Comparison of ENCODE assay signal across 26 mouse cellular contexts in the genomic region with DNA sequence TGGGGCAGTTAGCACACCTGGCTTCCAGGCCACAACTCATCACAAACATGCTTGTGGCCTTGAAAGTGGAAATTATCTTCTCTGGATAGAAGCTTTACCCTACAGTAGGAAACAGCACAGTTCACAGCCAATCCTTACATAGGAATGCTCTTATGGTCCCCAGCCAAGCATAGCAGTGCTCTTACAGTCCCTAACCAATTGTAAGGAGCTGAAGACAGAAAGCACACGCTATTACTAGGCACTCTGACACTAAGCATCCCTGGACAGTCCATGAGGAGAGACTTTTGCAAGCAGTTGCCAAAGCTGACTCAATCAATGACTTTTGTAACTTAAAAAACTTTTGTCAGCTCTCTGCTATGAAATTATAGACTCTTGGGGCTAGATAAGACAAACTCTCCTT.
A peak's percentile ranks its signal among the peaks of the same experiment; 100 is the strongest.
DNase-seq lines count a peak whose midpoint lies in the region; ATAC-seq and TF ChIP-seq lines count a peak whose summit lies in the region.
"Had no signal": no experiment of that assay in that cellular context is flagged by ENCODE, and none has a peak within 500 bp of the region (broad histone marks: within the 10 kb centered on the region; RNA-seq: fewer than 3 reads in every experiment).

No protein-coding gene starts in this region.

- H3K27me3 ChIP-seq in lung, embryonic 14.5 days (ENCODE audit: insufficient read depth, low read length), result no peaks in the 10 kb centered on the region
- H3K27me3 ChIP-seq in lung, embryonic 16.5 days (ENCODE audit: control insufficient read depth, insufficient read depth, low read depth, low read length), result no peaks in the 10 kb centered on the region
- H3K27me3 ChIP-seq: embryonic facial prominence, embryonic 13.5 days; embryonic facial prominence, embryonic 15.5 days had no signal

- H3K9me3 ChIP-seq in lung, embryonic 14.5 days (ENCODE audit: low read depth, low read length), result no peaks in the 10 kb centered on the region
- no peaks in the 10 kb centered on the region for H3K9me3 ChIP-seq in lung, embryonic 16.5 days (ENCODE audit: control insufficient read depth, low read length)
- H3K9me3 ChIP-seq: embryonic facial prominence, embryonic 13.5 days; embryonic facial prominence, embryonic 15.5 days; forebrain, embryonic 10.5 days; forebrain, embryonic 12.5 days had no signal

- no peak overlapping the region for H3K27ac ChIP-seq in lung, embryonic 14.5 days (ENCODE audit: low read depth)
- H3K27ac ChIP-seq in lung, embryonic 16.5 days (ENCODE audit: low read length), result no peak overlapping the region
- H3K27ac ChIP-seq: embryonic facial prominence, embryonic 13.5 days; embryonic facial prominence, embryonic 15.5 days; forebrain, embryonic 10.5 days; forebrain, embryonic 12.5 days had no signal

- no peak overlapping the region for H3K4me3 ChIP-seq in lung, embryonic 14.5 days (ENCODE audit: low read depth, low read length)
- no peak overlapping the region for H3K4me3 ChIP-seq in lung, embryonic 16.5 days (ENCODE audit: low read length)
- H3K4me3 ChIP-seq: embryonic facial prominence, embryonic 13.5 days; embryonic facial prominence, embryonic 15.5 days; erythroblast, embryonic 14.5 days; forebrain, embryonic 10.5 days; forebrain, embryonic 12.5 days had no signal

- no peaks in the 10 kb centered on the region for H3K36me3 ChIP-seq in lung, embryonic 14.5 days (ENCODE audit: insufficient read depth)
- H3K36me3 ChIP-seq in lung, embryonic 16.5 days (ENCODE audit: control insufficient read depth, insufficient read depth, low read length), result no peaks in the 10 kb centered on the region
- H3K36me3 ChIP-seq: embryonic facial prominence, embryonic 13.5 days; embryonic facial prominence, embryonic 15.5 days; forebrain, embryonic 10.5 days; forebrain, embryonic 12.5 days; G1E had no signal

- no peak for TF ChIP-seq CTCF in lung, embryonic 14.5 days (IDR thresholded peaks at IDR 0.05; ENCODE audit: low read depth)

- ATAC-seq in lung, embryonic 14.5 days (ENCODE audit: insufficient read depth), result no peak; the same call in 1 of the 2 replicates
- peak; percentile 75 for ATAC-seq in lung, embryonic 16.5 days (ENCODE audit: low read depth)
- ATAC-seq: CD4-positive, CD25-positive, alpha-beta regulatory T cell, adult 4 months; forebrain, embryonic 14.5 days; forebrain, embryonic 16.5 days had no signal

- no peak overlapping the region for H3K9ac ChIP-seq in lung, embryonic 14.5 days
- H3K9ac ChIP-seq in lung, embryonic 16.5 days (ENCODE audit: low read length), result no peak overlapping the region
- H3K9ac ChIP-seq: embryonic facial prominence, embryonic 13.5 days; embryonic facial prominence, embryonic 15.5 days; forebrain, embryonic 12.5 days had no signal

- DNase-seq in lung, embryonic 14.5 days, result peak; percentile 61
- no peak for DNase-seq in lung, postnatal 36 days
- DNase-seq in lung, postnatal 4 days, result no peak
- DNase-seq in 3T3-L1 (ENCODE audit: low read depth, low spot score), result peak; percentile 4
- no peak for DNase-seq in Muller cell, postnatal 12 days (ENCODE audit: inconsistent ontology term)
- DNase-seq: adrenal gland, adult 2 months; adrenal gland, postnatal 10 days; adrenal gland, postnatal 25 days; B cell, adult 2 months; cerebellum, adult 11 months; cerebellum, adult 18-20 months; cerebellum, adult 8-10 months; cerebellum, adult 9-11 months; cerebellum, postnatal 14 days; cerebellum, postnatal 36 days; embryo, embryonic 11 days had no signal

- no peak overlapping the region for H3K4me2 ChIP-seq in lung, embryonic 14.5 days
- H3K4me2 ChIP-seq in lung, embryonic 16.5 days (ENCODE audit: low read depth, low read length), result no peak overlapping the region
- H3K4me2 ChIP-seq: embryonic facial prominence, embryonic 13.5 days; embryonic facial prominence, embryonic 15.5 days; forebrain, embryonic 12.5 days had no signal

- 0 out of 2 replicates have a peak, but pooled peaks cover 6% of the 10 kb centered on the region for H3K4me1 ChIP-seq in lung, embryonic 14.5 days (ENCODE audit: insufficient read depth)
- no peaks in the 10 kb centered on the region; the same call in 1 of the 2 replicates for H3K4me1 ChIP-seq in lung, embryonic 16.5 days (replicated peaks; ENCODE audit: control insufficient read depth, insufficient read depth, low read length)
- H3K4me1 ChIP-seq: embryonic facial prominence, embryonic 13.5 days; embryonic facial prominence, embryonic 15.5 days had no signal

- 50% methylated on average over 1 of the region's 1 CpGs for WGBS in lung, embryonic 14.5 days
- 39% methylated on average over 1 of the region's 1 CpGs for WGBS in lung, embryonic 16.5 days

Comparison
In these comparisons a context has a peak if more than half of its experiments do, and no peak if none do; other contexts are left out.
1. DNase-seq: peak in lung, embryonic 14.5 days (single experiment) and 3T3-L1 (single experiment); none in lung, postnatal 36 days (single experiment), lung, postnatal 4 days (0 of 2) and Muller cell, postnatal 12 days (single experiment).